Mouse (Mus musculus): ENCODE results near the gene Pacsin2. TPM values are rescaled to one million over a fixed set of nuclear protein-coding genes. Genes with fewer than 3 reads are reported as not detected.
A peak's percentile ranks its signal among the peaks of the same experiment; 100 is the strongest.
"Not testable (repeated sequence)": the region's sequence is repeated elsewhere in the genome, so short reads cannot be mapped to it uniquely, and the experiment has no call there.

Pacsin2 gene
- polyA plus RNA-seq, 1 experiment from 2014 or later = 70.8 TPM

GRCm38 (mm10) chr15:83473832-83474465 is 9.5 kb upstream of the Pacsin2 start:
- Histone ChIP-seq H3K36me3 (no peaks in the 10 kb centered on the region), H3K9ac (no peak overlapping the region), H3K9me3 (no peaks in the 10 kb centered on the region), H3K4me1 (replicated peaks) (peaks cover 15% of the 10 kb centered on the region), H3K4me3 (replicated peaks) (no peak overlapping the region), H3K27ac (peak overlapping the region; percentile 81), H3K27me3 (replicated peaks) (no peaks in the 10 kb centered on the region), H3K4me2 (replicated peaks) (peak overlapping the region; percentile 42; the same call in 1 of the 2 replicates)
- 43% methylated on average over 10 of the region's 10 CpGs for WGBS
- peak; percentile 99 for ATAC-seq

- H3K4me2 ChIP-seq (replicated peaks) = no peak overlapping the region; the same call in 1 of the 2 replicates
- no peaks in the 10 kb centered on the region for H3K36me3 ChIP-seq
- no peaks in the 10 kb centered on the region for H3K9me3 ChIP-seq
- ATAC-seq = no peak
- no peak overlapping the region for H3K9ac ChIP-seq
- H3K4me1 ChIP-seq (replicated peaks) = peaks cover 15% of the 10 kb centered on the region
- no peaks in the 10 kb centered on the region for H3K27me3 ChIP-seq (replicated peaks)
- H3K4me3 ChIP-seq (replicated peaks) = no peak overlapping the region
- whole genome bisulfite sequencing = 78% methylated on average over 1 of the region's 1 CpGs
- no peak overlapping the region for H3K27ac ChIP-seq
Observed at GRCm38 (mm10) chr15:83473251-83473650, 8.8 kb upstream of the Pacsin2 start.

GRCm38 (mm10) chr15:83471476-83471875 is 7.1 kb upstream of the Pacsin2 start:
- Histone ChIP-seq H3K4me1 (replicated peaks) (peaks cover 15% of the 10 kb centered on the region), H3K36me3 (no peaks in the 10 kb centered on the region), H3K9ac (no peak overlapping the region), H3K4me2 (replicated peaks) (no peak overlapping the region), H3K27ac (no peak overlapping the region), H3K4me3 (replicated peaks) (no peak overlapping the region), H3K27me3 (replicated peaks) (no peaks in the 10 kb centered on the region), H3K9me3 (no peaks in the 10 kb centered on the region)
- WGBS = 75% methylated on average over 7 of the region's 7 CpGs
- no peak for ATAC-seq

GRCm38 (mm10) chr15:83470443-83470842 is 6.0 kb upstream of the Pacsin2 start:
- Histone ChIP-seq H3K27me3 (replicated peaks) (no peaks in the 10 kb centered on the region), H3K4me2 (replicated peaks) (no peak overlapping the region), H3K4me1 (replicated peaks) (peaks cover 15% of the 10 kb centered on the region), H3K4me3 (replicated peaks) (no peak overlapping the region), H3K9me3 (no peaks in the 10 kb centered on the region), H3K36me3 (no peaks in the 10 kb centered on the region), H3K27ac (no peak overlapping the region), H3K9ac (no peak overlapping the region)
- ATAC-seq = no peak
- WGBS = 80% methylated on average over 8 of the region's 8 CpGs

- H3K36me3 ChIP-seq = no peaks in the 10 kb centered on the region
- H3K4me3 ChIP-seq (replicated peaks) = no peak overlapping the region
- 64% methylated on average over 6 of the region's 6 CpGs for WGBS
- no peaks in the 10 kb centered on the region for H3K27me3 ChIP-seq (replicated peaks)
- H3K4me1 ChIP-seq (replicated peaks) = peaks cover 10% of the 10 kb centered on the region
- no peak overlapping the region for H3K4me2 ChIP-seq (replicated peaks)
- ATAC-seq = no peak
- H3K9ac ChIP-seq = no peak overlapping the region
- H3K9me3 ChIP-seq = no peaks in the 10 kb centered on the region
- H3K27ac ChIP-seq = no peak overlapping the region
Observed at GRCm38 (mm10) chr15:83469279-83469821, 4.9 kb upstream of the Pacsin2 start.

GRCm38 (mm10) chr15:83467232-83467966 is 3.0 kb upstream of the Pacsin2 start:
- ATAC-seq = no peak
- no peaks in the 10 kb centered on the region for H3K27me3 ChIP-seq (replicated peaks)
- H3K4me1 ChIP-seq (replicated peaks) = peaks cover 12% of the 10 kb centered on the region; the same call in 1 of the 2 replicates
- H3K9ac ChIP-seq = no peak overlapping the region
- no peaks in the 10 kb centered on the region for H3K36me3 ChIP-seq
- no peak overlapping the region for H3K4me2 ChIP-seq (replicated peaks)
- no peak overlapping the region for H3K4me3 ChIP-seq (replicated peaks)
- WGBS = 68% methylated on average over 9 of the region's 9 CpGs
- H3K27ac ChIP-seq = no peak overlapping the region
- no peaks in the 10 kb centered on the region for H3K9me3 ChIP-seq

GRCm38 (mm10) chr15:83466331-83466730 is 1.9 kb upstream of the Pacsin2 start:
- no peaks in the 10 kb centered on the region for H3K9me3 ChIP-seq
- no peak overlapping the region for H3K27ac ChIP-seq
- H3K9ac ChIP-seq = no peak overlapping the region
- H3K4me2 ChIP-seq (replicated peaks) = no peak overlapping the region
- H3K4me3 ChIP-seq (replicated peaks) = no peak overlapping the region
- H3K4me1 ChIP-seq (replicated peaks) = peaks cover 12% of the 10 kb centered on the region; the same call in 1 of the 2 replicates
- H3K27me3 ChIP-seq (replicated peaks) = no peaks in the 10 kb centered on the region
- H3K36me3 ChIP-seq = no peaks in the 10 kb centered on the region
- 74% methylated on average over 4 of the region's 4 CpGs for WGBS
- ATAC-seq = no peak

GRCm38 (mm10) chr15:83464905-83465650 is 672 bp upstream of the Pacsin2 start:
- H3K27ac ChIP-seq = no peak overlapping the region
- peak overlapping the region; percentile 80 for H3K4me2 ChIP-seq (replicated peaks)
- peak; percentile 2; the same call in 1 of the 2 replicates for ATAC-seq
- H3K4me3 ChIP-seq (replicated peaks) = peak overlapping the region; percentile 86
- no peak overlapping the region for H3K9ac ChIP-seq
- no peaks in the 10 kb centered on the region for H3K27me3 ChIP-seq (replicated peaks)
- WGBS = 76% methylated on average over 19 of the region's 19 CpGs
- no peaks in the 10 kb centered on the region for H3K9me3 ChIP-seq
- no peaks in the 10 kb centered on the region for H3K36me3 ChIP-seq
- peaks cover 11% of the 10 kb centered on the region; the same call in 1 of the 2 replicates for H3K4me1 ChIP-seq (replicated peaks)

- Histone ChIP-seq H3K9ac (peak overlapping the region; percentile 87), H3K4me1 (replicated peaks) (peaks cover 10% of the 10 kb centered on the region; the same call in 1 of the 2 replicates), H3K27ac (peak overlapping the region; percentile 78), H3K36me3 (no peaks in the 10 kb centered on the region), H3K4me2 (replicated peaks) (peak overlapping the region; percentile 80), H3K27me3 (replicated peaks) (no peaks in the 10 kb centered on the region), H3K9me3 (no peaks in the 10 kb centered on the region), H3K4me3 (replicated peaks) (peak overlapping the region; percentile 86)
- no peak for ATAC-seq
- 6% methylated on average over 17 of the region's 17 CpGs for WGBS
Observed at GRCm38 (mm10) chr15:83463369-83464082, 880 bp downstream of the Pacsin2 start.

GRCm38 (mm10) chr15:83462349-83462748 is 2.1 kb downstream of the Pacsin2 start:
- ATAC-seq = peak; percentile 30
- Histone ChIP-seq H3K4me2 (replicated peaks) (peak overlapping the region; percentile 80), H3K4me1 (replicated peaks) (peaks cover 10% of the 10 kb centered on the region; the same call in 1 of the 2 replicates), H3K27ac (peak overlapping the region; percentile 62; the same call in 1 of the 2 replicates)
- H3K9me3 ChIP-seq; H3K36me3 ChIP-seq; H3K9ac ChIP-seq; H3K27me3 ChIP-seq (replicated peaks); H3K4me3 ChIP-seq (replicated peaks): not testable (repeated sequence)
- WGBS = 68% methylated on average over 8 of the region's 8 CpGs

GRCm38 (mm10) chr15:83460891-83461290 is 3.5 kb downstream of the Pacsin2 start:
- no peak overlapping the region for H3K27ac ChIP-seq
- ATAC-seq = no peak
- no peaks in the 10 kb centered on the region for H3K9me3 ChIP-seq
- no peak overlapping the region for H3K4me2 ChIP-seq (replicated peaks)
- H3K27me3 ChIP-seq (replicated peaks) = no peaks in the 10 kb centered on the region
- H3K4me1 ChIP-seq (replicated peaks) = peaks cover 13% of the 10 kb centered on the region
- no peak overlapping the region for H3K4me3 ChIP-seq (replicated peaks)
- no peak overlapping the region for H3K9ac ChIP-seq
- 83% methylated on average over 3 of the region's 3 CpGs for WGBS
- H3K36me3 ChIP-seq = no peaks in the 10 kb centered on the region
